Mouse (Mus musculus) gastrocnemius, postnatal 25 days (tissue): ENCODE data around the gene Coro7. TPM values are rescaled to one million over a fixed set of nuclear protein-coding genes. Genes with fewer than 3 reads are reported as not detected.
A peak's percentile ranks its signal among the peaks of the same experiment; 100 is the strongest.

ENCODE experiments used
- DNase-seq: peaks from one replicate; pipeline ENCODE4 v3.0.0; 2022
- total RNA-seq, 2 experiments: library from RNA; stranded (reverse); gene quantifications; 1 replicate in 1 of 2; 2 replicates in 1 of 2; pipeline ENCODE4 v1.2.3; 2021

The Coro7 gene
- total RNA-seq, 2 experiments from 2014 or later: 12.9 to 19.0 TPM

DNA sequence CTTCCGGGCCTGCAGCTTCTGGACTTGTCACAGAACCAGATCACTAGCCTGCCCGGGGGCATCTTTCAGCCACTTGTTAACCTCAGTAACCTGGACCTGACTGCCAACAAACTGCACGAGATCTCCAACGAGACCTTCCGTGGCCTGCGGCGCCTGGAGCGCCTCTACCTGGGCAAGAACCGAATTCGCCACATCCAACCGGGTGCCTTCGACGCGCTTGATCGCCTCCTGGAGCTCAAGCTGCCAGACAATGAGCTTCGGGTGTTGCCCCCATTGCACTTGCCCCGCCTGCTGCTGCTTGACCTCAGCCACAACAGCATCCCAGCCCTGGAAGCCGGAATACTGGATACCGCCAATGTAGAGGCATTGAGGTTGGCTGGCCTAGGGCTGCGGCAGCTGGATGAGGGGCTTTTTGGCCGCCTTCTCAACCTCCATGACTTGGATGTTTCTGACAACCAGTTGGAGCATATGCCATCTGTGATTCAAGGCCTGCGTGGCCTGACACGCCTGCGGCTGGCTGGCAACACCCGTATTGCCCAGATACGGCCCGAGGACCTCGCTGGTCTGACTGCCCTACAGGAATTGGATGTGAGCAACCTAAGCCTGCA lies 31.1 kb downstream of the Coro7 start:
- no peak for DNase-seq

DNA sequence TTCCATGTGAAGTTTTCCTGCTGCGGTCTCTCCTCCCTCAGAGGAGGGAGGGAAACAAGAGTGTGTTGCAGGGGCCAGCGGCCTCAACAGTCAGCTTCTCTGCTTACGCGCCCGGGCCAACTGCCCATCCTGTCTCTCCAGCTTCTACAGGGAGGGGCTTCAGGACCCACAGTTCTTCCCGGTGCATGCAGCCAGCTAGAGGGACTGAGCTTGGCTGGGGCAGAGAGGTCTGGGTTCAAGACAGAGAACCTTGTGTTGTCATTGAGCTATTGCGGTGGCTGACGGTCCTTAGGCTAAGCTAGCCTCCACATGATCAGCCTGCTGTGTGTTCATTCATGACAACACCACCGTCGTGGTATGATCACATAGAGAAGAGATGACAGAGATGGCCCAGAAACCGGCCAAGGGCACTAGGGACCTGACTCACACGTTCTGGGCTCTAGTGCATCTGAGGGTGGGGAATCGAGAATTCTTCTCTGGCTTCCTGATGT lies 31.9 kb downstream of the Coro7 start:
- DNase-seq: peak; percentile 76

DNA sequence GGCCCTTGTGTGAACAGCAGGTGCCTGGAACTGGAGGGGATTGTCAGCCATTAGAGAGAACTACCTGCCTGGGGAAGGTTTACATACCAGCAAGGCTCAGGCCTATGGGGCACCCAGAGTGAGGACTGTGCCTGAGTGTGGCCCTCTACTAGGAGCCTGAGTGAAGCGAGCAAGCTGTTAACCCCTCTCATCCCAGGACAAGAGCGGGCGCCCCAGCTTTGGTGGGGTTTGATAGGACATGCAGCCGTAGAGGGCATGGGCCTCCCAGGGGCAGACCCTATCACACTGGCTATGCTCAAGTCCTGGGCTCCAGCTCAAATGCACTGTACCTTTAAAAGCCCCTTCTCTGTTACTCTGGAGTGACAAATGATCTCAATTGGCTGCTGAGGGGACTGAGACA lies 32.7 kb downstream of the Coro7 start:
- DNase-seq: no peak

DNA sequence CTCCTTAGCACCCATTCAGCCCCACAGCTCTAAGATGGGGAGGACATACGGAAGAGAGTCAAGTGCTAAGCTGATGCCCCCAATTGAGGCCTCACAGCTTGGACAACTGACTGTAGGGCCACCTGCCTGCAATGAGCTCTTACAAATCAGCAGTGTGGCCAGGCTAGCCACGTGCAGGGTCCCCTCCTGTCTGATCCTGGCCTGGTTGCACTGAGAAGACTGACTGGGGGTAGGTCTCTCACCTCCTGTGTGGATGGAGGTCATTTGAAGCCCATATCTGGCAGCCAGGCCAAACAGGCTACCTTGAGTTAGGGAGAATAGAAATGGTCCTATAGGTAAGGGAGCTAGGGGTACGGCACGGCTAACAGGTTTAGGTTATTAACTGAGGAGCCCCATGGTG lies 33.7 kb downstream of the Coro7 start:
- no peak for DNase-seq

DNA sequence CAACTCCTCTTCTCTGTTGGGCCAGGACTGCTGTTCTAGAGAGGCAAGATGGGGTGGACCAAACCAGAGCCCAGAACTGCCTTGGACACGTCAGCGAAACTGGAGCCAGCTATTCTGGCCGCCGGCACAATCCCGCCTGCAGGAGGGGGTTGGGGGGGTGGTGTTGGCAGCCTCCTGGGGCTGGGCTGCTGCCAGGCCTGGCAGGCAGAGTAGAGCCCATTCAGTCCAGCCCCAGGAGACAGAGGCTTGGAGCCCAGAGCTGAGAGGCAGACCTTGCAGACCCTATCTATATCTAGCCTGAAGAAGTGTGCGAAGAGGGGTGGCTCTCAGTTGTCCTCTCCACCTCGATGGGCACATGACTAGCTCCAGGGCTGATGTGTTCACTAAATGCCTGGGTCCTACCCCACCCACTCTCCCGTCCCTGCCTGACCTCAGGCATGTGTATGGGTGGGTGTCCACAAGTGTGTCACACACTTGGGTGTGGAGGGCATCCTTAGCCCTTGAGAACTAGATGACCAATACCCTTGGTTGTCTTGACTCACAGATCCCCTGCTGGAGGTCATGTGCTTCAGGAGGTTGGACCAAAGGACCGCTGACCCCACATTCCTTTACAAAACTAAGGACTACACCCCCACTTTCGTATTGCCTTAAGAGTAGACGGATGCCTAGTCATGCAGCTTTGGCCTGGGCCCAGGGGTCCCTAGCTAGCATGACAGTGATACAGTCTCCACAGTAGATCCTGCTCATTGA lies 35.7 kb downstream of the Coro7 start:
- peak; percentile 91 for DNase-seq

DNA sequence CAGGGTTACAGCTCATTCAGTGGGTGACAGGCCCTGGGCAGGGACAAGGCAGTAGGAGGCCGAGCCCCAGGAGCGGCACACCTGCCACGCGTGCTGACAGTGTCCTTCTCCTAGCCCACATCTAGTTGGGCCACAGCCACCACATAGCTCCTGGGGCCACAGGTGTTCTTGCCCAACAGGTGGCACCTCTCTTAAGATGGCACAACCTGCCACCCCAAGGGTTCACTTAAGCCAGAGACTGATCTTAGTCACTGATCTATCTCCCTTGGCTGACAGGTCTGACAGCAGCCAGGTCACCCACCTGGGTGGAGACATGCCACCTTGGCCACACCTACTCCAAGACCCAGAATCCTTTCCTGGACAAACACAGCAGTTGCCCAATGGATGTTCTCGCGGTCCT lies 36.6 kb downstream of the Coro7 start:
- no peak for DNase-seq

DNA sequence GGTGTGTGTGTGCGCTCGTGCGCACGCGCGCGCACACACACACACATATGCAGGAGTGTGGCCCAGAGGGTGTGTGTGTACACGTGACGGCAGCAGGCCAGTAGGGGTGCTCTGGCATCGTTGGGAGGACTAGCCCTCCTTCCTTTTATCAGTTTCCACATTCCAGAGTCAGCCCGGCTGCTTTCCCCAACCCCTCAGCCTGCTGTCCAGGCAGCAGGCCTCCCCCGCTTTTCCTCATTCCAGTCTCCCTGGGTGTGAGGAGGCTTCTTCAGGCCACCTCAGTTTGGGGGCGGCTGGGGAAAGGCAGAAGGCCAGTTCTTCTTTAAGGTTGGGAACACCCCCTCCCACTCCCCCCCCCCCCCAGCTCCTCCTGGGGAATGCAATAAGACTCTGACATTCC lies 37.4 kb downstream of the Coro7 start:
- DNase-seq: peak; percentile 45

DNA sequence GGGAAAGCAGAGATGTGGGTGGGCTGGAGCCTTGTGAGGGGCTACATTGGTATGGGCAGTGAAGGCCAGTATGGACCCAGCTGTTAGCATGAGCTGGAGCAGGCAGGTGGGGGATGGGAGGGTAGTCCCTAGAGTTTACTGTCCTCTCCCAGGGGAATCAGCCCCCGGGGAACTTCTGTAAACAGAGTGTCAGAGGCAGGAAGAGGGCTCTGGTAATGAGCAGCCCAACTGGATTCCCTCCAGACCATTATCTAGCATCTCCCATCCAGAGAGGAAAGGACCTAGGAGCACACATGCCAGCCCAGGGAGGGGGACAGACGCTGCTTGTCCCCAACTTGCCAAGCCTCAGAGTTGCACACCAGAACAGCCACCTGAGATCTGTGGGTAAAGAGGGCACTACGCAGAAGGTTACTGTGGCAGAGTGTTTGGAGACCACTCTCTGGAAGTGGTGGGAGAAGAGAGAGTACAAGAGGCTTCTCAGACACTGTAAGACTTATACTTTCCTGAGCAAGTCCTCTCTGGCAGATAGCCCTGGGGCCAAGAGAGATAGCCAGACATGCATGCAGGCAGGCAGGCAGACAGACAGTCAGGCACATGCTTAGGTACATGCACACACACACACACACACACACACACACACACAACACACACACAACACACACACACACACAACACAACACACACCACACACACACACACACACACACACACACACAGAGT lies 38.3 kb downstream of the Coro7 start:
- DNase-seq: no peak

DNA sequence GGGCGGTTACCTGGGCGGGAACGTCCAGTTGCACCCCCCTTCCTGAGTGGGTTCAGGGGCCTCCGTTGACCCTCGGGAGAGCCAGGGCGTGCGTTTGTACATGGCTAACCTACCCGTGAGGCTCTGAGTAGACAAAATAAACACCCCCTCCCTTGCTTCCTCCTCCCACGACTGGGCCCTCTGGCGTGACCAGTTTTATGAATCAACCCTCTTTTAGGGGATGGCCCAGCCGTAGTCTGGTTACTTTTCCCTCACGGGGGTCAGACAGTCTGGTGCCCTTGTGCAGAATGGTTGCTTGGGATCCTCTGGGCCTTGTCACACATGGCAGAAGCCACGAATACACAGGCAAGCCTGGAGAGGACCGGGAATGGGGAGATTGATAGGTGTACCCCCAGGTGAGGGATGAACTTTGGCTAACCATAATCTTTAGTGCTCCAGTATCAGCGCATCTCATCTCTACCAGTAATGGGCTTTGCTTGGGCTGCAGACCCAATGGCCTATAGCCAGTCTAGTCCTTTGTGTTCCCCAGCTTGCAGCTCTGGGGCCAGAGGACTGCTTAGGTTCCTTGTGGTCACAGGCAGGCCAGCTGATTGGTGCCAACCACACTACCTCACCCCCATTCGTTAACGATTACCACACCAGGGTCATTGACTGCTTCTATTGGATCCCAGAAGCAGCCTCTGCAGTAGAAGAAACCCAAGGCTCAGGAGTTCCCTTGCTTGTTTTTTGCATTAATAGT lies 39.1 kb downstream of the Coro7 start:
- no peak for DNase-seq

DNA sequence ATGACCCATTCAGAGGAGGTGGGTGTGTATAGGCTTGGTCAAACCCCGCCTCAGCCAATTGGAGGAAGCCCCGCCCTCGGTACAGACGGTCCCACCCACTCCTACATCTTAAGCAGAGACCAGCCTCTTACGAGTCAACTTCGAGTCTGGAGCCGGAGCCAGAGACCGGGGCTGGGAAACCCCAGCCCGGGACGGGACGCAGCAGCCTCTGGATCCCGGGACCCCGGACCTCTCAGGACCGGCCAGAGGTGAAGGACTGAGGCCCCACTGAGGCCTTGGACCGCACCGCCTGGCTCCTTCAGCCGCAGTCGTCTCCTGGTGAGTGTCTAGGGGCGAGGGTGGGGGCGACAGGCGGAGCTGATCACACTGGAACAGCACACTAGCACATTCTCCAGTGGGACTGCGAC lies 39.7 kb downstream of the Coro7 start, which contains the start of the genes Vasn and Dnaja3:
Gene Vasn (plus strand): TSS at position 111 of the 407 bp plus-strand sequence.
Gene Dnaja3 (plus strand): TSS at position 159 of the 407 bp plus-strand sequence.
- peak; percentile 88 for DNase-seq

DNA sequence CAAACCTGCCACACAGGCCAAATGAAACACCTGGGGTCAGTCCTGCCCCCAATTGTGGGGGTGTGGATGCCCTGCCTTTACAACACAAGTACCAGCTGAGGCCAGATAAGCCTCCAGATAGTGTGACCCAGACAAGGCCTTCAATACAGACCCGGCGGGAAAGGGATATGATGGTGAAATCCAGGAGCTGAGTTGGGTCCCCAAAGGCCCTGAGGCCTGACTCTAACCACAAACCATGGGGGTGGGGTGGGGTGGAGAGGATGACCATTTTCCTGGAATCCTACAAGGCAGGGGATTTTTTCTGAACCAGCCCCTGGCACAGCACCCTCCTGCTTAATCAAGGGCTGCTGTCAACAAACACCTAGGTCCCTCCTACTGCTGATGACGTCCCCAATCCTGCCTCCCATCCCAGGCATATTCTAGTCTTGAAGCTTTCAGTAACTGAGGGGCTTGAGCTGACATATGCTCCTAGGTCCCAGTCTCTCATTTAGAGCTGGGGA lies 40.6 kb downstream of the Coro7 start:
- no peak for DNase-seq

DNA sequence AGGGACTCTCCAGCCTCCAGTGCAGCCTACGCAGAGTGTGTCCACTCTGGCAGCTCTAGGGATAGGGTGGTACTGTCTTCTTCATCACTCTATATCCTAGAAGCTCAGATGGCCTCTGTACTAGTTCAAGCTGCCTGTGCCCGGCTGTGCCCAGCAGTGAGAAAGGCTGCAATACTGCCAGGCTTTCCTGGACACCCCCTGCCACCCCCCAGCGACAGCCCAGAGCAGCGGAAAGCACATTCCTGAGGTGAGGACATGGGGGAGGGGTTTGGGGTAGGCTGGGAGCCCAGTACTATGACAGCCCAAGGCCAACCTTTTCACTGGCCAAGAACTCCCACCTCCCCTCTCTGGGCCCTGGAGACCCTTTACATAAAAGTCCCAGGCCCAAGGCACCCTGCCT lies 43.8 kb downstream of the Coro7 start:
- DNase-seq: no peak

DNA sequence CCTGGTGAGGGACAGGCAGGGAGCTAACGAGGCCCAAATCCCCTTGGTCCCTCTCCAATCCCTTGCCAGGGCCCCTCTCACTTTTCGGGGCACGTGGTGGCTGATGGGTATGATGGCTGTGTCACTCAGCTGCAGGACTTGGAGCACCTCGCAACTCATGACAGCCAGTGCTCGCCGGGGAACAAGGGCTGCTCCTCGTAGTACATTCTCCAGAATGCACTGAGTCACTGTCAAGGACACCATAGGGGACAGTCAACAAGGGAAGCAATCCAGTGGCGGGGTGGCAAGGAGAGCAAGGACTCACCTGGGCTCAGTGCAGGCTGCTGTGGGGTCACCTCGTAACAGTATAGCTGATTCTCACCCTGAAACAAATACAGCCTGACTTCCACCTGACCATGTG lies 44.9 kb downstream of the Coro7 start:
- DNase-seq: no peak

DNA sequence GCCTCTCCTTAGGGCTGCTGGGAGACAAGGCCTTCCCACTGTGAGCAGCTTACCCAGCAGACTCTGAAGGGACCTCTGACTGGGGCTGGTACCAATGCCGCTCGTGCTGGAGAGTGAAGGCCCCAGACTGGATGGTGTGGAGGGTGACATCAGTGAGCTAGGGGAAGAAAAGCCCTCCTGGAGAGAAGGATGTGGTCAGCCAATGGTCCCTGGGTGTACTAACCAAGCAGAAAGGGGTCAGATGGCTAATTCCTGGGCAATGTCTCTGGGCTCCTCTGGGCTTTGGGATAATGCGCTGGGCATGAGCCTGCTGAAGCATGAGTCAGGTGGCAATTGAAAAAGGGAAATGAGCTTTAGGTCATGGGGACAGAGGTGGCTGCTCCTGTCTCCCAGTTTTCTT lies 45.9 kb downstream of the Coro7 start:
- no peak for DNase-seq

DNA sequence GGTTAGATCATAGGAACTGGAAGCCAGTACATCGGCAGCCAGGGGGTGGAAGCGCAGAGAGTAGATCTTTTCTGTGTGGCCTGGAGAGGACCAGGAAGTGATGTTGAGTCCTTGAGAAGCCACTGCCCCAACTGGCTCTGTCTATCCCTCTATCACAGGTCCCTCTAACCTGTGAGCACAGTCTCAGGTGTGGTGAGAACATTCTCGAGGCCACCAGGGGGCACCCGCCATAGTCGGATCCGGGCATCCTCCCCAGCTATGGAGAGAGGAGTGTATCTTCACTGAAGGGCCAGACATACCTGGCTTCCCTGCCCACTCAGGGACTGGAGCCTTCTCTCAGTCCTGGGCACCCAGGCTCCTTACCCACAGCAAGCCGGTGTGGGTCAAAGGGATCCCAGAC lies 47.5 kb downstream of the Coro7 start:
- DNase-seq: no peak

DNA sequence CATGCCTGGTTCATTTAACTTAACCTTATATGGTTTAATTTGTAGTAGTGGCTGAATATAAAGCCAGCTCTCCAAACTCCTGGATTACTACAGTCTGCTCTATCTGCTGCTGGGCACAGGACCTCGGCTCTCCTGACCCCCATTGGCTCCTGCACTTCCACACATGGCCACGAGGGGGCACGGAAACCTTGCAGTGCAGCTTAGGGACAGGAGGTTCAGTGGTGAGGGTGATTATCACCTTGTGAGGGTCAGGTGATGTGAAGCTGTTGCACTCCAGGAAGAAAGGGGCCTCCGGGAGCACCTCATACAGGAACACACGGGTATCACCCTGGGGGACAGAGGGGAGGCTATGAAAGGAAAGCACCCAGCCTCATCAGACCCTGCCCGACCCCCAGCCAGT lies 49.6 kb downstream of the Coro7 start:
- DNase-seq: peak; percentile 59

DNA sequence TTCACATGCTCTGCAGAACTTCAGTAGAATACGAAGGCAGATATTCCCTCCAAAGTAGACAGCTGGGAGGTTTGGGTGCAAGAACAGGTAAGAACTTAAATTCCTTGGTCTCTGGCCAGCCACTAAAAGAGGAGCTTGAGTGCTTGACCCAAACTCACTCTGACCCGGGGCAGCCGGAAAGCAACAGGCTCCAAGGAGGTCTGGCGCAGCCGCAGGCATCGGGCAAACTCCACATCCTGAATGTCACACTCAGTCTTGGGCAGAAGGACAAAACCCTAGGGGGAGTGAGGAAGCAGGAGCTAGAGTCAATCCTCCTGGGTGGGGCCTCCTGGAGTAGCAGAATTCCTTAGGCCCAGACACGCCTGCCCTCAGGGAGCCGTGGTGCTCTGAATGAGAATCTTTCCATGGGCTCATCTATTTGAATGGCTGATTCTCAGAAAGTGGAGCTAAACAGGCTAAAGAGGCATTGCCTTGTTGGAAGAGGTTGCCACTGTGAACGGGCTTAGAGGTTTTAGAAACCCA lies 50.6 kb downstream of the Coro7 start:
- DNase-seq: no peak

DNA sequence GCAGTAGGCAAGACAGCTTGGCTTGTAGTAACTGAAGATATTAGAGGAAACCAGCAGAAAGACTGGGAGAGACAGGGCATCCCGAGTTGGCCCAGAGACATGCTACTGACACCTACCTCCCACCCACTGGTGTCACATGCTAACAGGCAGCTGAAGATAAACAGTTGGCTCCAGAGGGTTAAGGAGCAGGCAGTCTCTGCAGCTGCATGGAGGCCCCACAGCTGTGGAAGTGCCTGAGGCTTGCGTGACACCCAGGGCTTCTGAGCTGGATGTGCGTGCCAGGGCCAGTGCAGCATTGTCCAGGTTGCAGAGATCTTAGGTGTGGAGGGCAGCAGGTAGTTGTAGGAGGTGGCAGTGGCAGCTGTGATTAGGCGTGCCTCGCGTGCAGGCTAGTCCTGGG lies 52.5 kb downstream of the Coro7 start:
- DNase-seq: no peak

DNA sequence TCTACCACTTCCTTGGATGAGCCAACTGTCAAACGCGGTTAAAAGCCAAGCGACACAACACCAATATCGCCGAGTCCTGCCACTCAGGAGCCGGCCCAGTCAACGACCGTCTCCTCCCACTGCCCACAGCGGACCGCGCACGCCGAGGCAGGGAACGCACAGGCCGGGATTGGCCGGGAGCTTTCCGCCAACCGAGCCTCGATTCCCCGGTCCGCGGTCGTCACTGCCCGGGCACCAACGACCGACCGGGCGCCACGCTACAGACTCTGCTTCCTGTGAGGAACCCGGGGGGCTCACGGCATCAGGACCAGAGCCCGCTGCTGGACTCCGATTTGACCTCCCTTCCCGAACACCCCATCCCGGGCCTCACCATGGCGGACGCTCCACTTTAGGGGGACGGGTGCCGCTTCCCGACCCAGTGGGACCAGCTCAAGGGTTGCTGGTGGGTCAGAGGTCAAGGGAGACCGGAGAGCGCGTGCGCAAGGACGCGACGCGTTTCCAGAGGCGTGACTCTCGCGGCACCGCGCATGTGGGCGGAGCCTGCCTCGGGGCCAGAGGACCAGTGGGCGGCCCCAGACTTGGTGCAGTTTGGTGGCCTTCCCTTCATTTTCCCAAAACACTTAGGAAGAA lies 55.0 kb downstream of the Coro7 start, which contains the start of gene Pam16:
Gene Pam16 (minus strand): TSS at position 508 of the 630 bp plus-strand sequence.
- peak; percentile 90 for DNase-seq

DNA sequence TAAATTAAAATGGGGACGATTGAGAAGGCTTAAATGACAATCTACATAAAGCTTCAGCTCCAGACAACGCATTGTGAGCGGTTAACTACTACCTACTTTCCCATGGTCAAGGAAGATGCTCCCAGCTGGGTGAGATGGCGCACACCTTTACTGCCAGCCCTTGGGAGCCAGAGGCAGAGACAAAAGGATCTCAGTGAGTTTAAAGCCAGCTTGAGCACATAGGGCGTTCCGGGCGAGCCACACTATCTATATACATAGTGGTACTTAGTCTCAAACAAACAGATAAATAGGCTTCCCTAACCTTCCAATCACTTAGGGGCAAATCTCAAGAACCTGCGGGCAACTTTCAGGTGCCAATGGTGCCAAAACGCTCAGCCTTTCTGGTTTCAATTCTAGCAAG lies 55.5 kb downstream of the Coro7 start:
- no peak for DNase-seq

DNA sequence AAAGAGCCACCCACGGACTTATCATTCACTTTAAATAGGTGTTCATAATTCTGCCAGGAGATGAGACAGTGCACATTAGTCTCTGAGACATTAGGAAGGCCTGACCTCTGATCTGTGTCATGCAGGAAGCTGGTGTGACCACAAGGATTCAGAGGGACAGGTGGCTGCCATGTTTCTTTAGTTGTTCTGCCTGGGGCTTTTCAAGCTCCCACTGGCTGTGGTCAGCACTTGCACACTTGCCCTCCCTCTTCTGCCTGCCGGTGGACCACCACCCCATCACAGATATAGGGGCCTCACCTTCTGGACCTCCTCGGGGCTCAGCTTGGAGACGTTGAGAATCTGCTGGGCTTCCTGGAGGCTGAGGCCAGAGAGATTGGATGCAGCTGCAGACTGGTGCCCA lies 62.7 kb downstream of the Coro7 start:
- no peak for DNase-seq
